ENCODE assay signal across 18 mouse cellular contexts in genomic region chr11:109334773-109335172, GRCm38 (mm10). TPM values are rescaled to one million over a fixed set of nuclear protein-coding genes. Genes with fewer than 3 reads are reported as not detected.
"Had no signal": no experiment of that assay in that cellular context is flagged by ENCODE, and none has a peak within 500 bp of the region (broad histone marks: within the 10 kb centered on the region; RNA-seq: fewer than 3 reads in every experiment).

No protein-coding gene starts in this region.

- H3K36me3 ChIP-seq: midbrain, embryonic 10.5 days; midbrain, embryonic 12.5 days; neural tube, embryonic 13.5 days; neural tube, embryonic 15.5 days had no signal

- H3K4me2 ChIP-seq: lung, embryonic 14.5 days; midbrain, embryonic 12.5 days; neural tube, embryonic 13.5 days; neural tube, embryonic 15.5 days had no signal

- DNase-seq: lung, adult 18-20 months; lung, embryonic 14.5 days; lung, postnatal 10 days; lung, postnatal 4 days; midbrain, embryonic 14.5 days; retina, postnatal 1 day; right cerebral cortex, adult 18-20 months; right cerebral cortex, postnatal 25 days; right cerebral cortex, postnatal 4 days; spleen, adult 18-20 months; thymus, adult 18-20 months; thymus, postnatal 14 days; thymus, postnatal 36 days had no signal

- H3K27ac ChIP-seq: midbrain, embryonic 10.5 days; midbrain, embryonic 12.5 days; neural tube, embryonic 13.5 days; neural tube, embryonic 15.5 days had no signal

- H3K4me3 ChIP-seq: midbrain, embryonic 10.5 days; midbrain, embryonic 12.5 days; myocyte; neural tube, embryonic 13.5 days; neural tube, embryonic 15.5 days had no signal

- H3K9me3 ChIP-seq: midbrain, embryonic 10.5 days; midbrain, embryonic 12.5 days; neural tube, embryonic 13.5 days; neural tube, embryonic 15.5 days had no signal

- H3K27me3 ChIP-seq: midbrain, embryonic 12.5 days; neural tube, embryonic 13.5 days; neural tube, embryonic 15.5 days had no signal

- H3K9ac ChIP-seq: lung, embryonic 14.5 days; midbrain, embryonic 12.5 days; neural tube, embryonic 13.5 days; neural tube, embryonic 15.5 days had no signal

RNA-seq across cellular contexts. Expression of gene Rgs9, which starts 36.8 kb away (rescaled TPM):
- polyA plus RNA-seq: myocyte had no signal
